Comparison of ENCODE assay signal across 17 mouse cellular contexts in genomic region chr1:182640094-182640493, GRCm38 (mm10).
"Had no signal": no experiment of that assay in that cellular context is flagged by ENCODE, and none has a peak within 500 bp of the region (broad histone marks: within the 10 kb centered on the region; RNA-seq: fewer than 3 reads in every experiment).

No protein-coding gene starts in this region.

- DNase-seq: lung, adult 18-20 months; lung, embryonic 14.5 days; lung, postnatal 10 days; retina, postnatal 1 day; right cerebral cortex, adult 18-20 months; right cerebral cortex, postnatal 25 days; right cerebral cortex, postnatal 4 days; spleen, adult 18-20 months; thymus, adult 18-20 months; thymus, postnatal 25 days; thymus, postnatal 4 days had no signal

- H3K27me3 ChIP-seq: neural tube, embryonic 13.5 days; neural tube, embryonic 15.5 days had no signal

- H3K9ac ChIP-seq: lung, embryonic 14.5 days; midbrain, embryonic 13.5 days; neural tube, embryonic 13.5 days; neural tube, embryonic 15.5 days had no signal

- H3K4me2 ChIP-seq: lung, embryonic 14.5 days; midbrain, embryonic 13.5 days; neural tube, embryonic 13.5 days; neural tube, embryonic 15.5 days had no signal

- H3K36me3 ChIP-seq: midbrain, embryonic 10.5 days; midbrain, embryonic 13.5 days; neural tube, embryonic 13.5 days; neural tube, embryonic 15.5 days had no signal

- H3K27ac ChIP-seq: midbrain, embryonic 10.5 days; midbrain, embryonic 13.5 days; neural tube, embryonic 13.5 days; neural tube, embryonic 15.5 days had no signal

- H3K4me3 ChIP-seq: midbrain, embryonic 10.5 days; midbrain, embryonic 13.5 days; myocyte; neural tube, embryonic 13.5 days; neural tube, embryonic 15.5 days had no signal

- ATAC-seq: midbrain, embryonic 13.5 days; midbrain, embryonic 16.5 days had no signal

- H3K9me3 ChIP-seq: midbrain, embryonic 10.5 days; midbrain, embryonic 13.5 days; neural tube, embryonic 13.5 days; neural tube, embryonic 15.5 days had no signal
